Mouse (Mus musculus) stomach, postnatal 0 days (tissue): Measurements from ENCODE around the gene Lgals3bp. TPM values are rescaled to one million over a fixed set of nuclear protein-coding genes. Genes with fewer than 3 reads are reported as not detected.
A peak's percentile ranks its signal among the peaks of the same experiment; 100 is the strongest.

Source experiments
- ATAC-seq: fragments of 200-750 bp; cut with Nextera tagmentation; 2 replicates; pipeline ENCODE4 v1.8.0; 2017; ENCODE audit not compliant: low FRiP score, low TSS enrichment
- DNase-seq: peaks from one replicate; pipeline ENCODE4 v3.0.0-alpha.2; 2016; ENCODE audit warnings: low spot score
- H3K27ac ChIP-seq: fragments of 300-500 bp; sonication (generic); replicated peaks from 2 replicates; pipeline ENCODE4 v1.5.1; 2014; ENCODE audit warnings: mild to moderate bottlenecking, control low read depth
- H3K27me3 ChIP-seq: fragments of 300-500 bp; sonication (generic); 2 replicates; pipeline ENCODE4 v1.6.1; 2014; ENCODE audit warnings: low read length; ENCODE audit not compliant: control insufficient read depth, insufficient read depth
- H3K36me3 ChIP-seq: fragments of 300-500 bp; sonication (generic); 2 replicates; pipeline ENCODE4 v1.6.1; 2014; ENCODE audit warnings: low read length, mixed read lengths; ENCODE audit not compliant: control insufficient read depth, insufficient read depth
- H3K4me1 ChIP-seq: fragments of 300-500 bp; sonication (generic); replicated peaks from 2 replicates; pipeline ENCODE4 v1.6.1; 2014; ENCODE audit warnings: antibody characterized with exemption; ENCODE audit not compliant: control insufficient read depth, insufficient read depth
- H3K4me2 ChIP-seq: fragments of 300-500 bp; sonication (generic); replicated peaks from 2 replicates; pipeline ENCODE4 v1.6.1; 2014; ENCODE audit warnings: low read depth, mild to moderate bottlenecking, control low read depth, moderate library complexity
- H3K4me3 ChIP-seq: fragments of 300-500 bp; sonication (generic); 2 replicates; pipeline ENCODE4 v1.5.1; 2014; ENCODE audit warnings: low read depth, low read length, control low read depth
- H3K9ac ChIP-seq: fragments of 300-500 bp; sonication (generic); 2 replicates; pipeline ENCODE4 v1.6.1; 2014; ENCODE audit warnings: mild to moderate bottlenecking, low read length, control low read depth, mixed read lengths
- H3K9me3 ChIP-seq: fragments of 300-500 bp; sonication (generic); 2 replicates; pipeline ENCODE4 v1.6.1; 2016; ENCODE audit warnings: low read length; ENCODE audit not compliant: control insufficient read depth
- CTCF ChIP-seq: IDR thresholded peaks from 2 replicates; pipeline ENCODE4 v1.5.1; 2016; ENCODE audit warnings: antibody characterized with exemption, low read depth, mild to moderate bottlenecking, moderate library complexity
- EP300 ChIP-seq: optimal IDR thresholded peaks from 2 replicates; pipeline ENCODE3; 2016; ENCODE audit warnings: antibody characterized with exemption
- WGBS: fragments of 180-500 bp; shearing (Covaris S2); extraction: QIAGEN DNeasy Blood & Tissue Kit; methylation state at CpG from one replicate; pipeline ENCODE4 v1.1.7; 2014; 5-methylcytosine and 5-hydroxymethylcytosine counted together
- polyA plus RNA-seq: library from polyadenylated mRNA; unstranded; fragments of >200 nt; fragmentation: Nextera tagmentation; extraction: Ambion mirVana; gene quantifications from 2 replicates; pipeline ENCODE4 v1.2.1, GENCODE M21; 2015

Gene Lgals3bp
- polyA plus RNA-seq, 1 experiment from 2014 or later: 142 TPM

GRCm38 (mm10) chr11:118347391-118347790, 54.5 kb downstream of the Lgals3bp start:
- WGBS: 62% methylated on average over 2 of the region's 2 CpGs
- ATAC-seq (no peak), DNase-seq (no peak)
- Histone ChIP-seq H3K27ac (0 out of 2 replicates have a peak overlapping the region, but pooled peaks have one; percentile 18), H3K27me3 (no peaks in the 10 kb centered on the region), H3K9ac (no peak overlapping the region), H3K4me3 (no peak overlapping the region), H3K36me3 (no peaks in the 10 kb centered on the region), H3K4me2 (no peak overlapping the region), H3K9me3 (no peaks in the 10 kb centered on the region), H3K4me1 (peaks cover 4% of the 10 kb centered on the region)
- TF ChIP-seq EP300: no peak
- TF ChIP-seq CTCF: no peak

GRCm38 (mm10) chr11:118346395-118347096, 55.3 kb downstream of the Lgals3bp start:
- H3K4me1 ChIP-seq: peaks cover 4% of the 10 kb centered on the region
- H3K4me3 ChIP-seq: no peak overlapping the region
- ATAC-seq (no peak), DNase-seq (no peak)
- 0 out of 2 replicates have a peak overlapping the region, but pooled peaks have one; percentile 24 for H3K27ac ChIP-seq
- H3K27me3 ChIP-seq: no peaks in the 10 kb centered on the region
- no peak overlapping the region for H3K9ac ChIP-seq
- H3K4me2 ChIP-seq: no peak overlapping the region
- TF ChIP-seq EP300 (no peak), CTCF (peak; percentile 54)
- no peaks in the 10 kb centered on the region for H3K9me3 ChIP-seq
- 69% methylated on average over 8 of the region's 8 CpGs for WGBS
- no peaks in the 10 kb centered on the region for H3K36me3 ChIP-seq

- Histone ChIP-seq H3K4me1 (peaks cover 4% of the 10 kb centered on the region), H3K4me2 (no peak overlapping the region), H3K4me3 (no peak overlapping the region), H3K9me3 (no peaks in the 10 kb centered on the region), H3K36me3 (no peaks in the 10 kb centered on the region), H3K27me3 (no peaks in the 10 kb centered on the region), H3K27ac (no peak overlapping the region), H3K9ac (no peak overlapping the region)
- 55% methylated on average over 4 of the region's 4 CpGs for WGBS
- DNase-seq: peak; percentile 27
- ATAC-seq: peak; percentile 28; the same call in 1 of the 2 replicates
- TF ChIP-seq CTCF: no peak
- no peak for TF ChIP-seq EP300
Observed at GRCm38 (mm10) chr11:118345693-118346092, 56.2 kb downstream of the Lgals3bp start.

- WGBS: 80% methylated on average over 2 of the region's 2 CpGs
- DNase-seq: no peak
- Histone ChIP-seq H3K4me2 (no peak overlapping the region), H3K9ac (no peak overlapping the region), H3K27me3 (no peaks in the 10 kb centered on the region), H3K4me1 (no peaks in the 10 kb centered on the region; the same call in none of the 2 replicates), H3K36me3 (no peaks in the 10 kb centered on the region), H3K4me3 (no peak overlapping the region), H3K27ac (no peak overlapping the region), H3K9me3 (no peaks in the 10 kb centered on the region)
- TF ChIP-seq CTCF (no peak), EP300 (no peak)
- no peak for ATAC-seq
Observed at GRCm38 (mm10) chr11:118343629-118344028, 58.3 kb downstream of the Lgals3bp start.

Other genes starting within 250 kb of the Lgals3bp start
- 13.1 and 13.3 TPM in 2 replicates for gene Cyth1, start 153.5 kb downstream of the Lgals3bp start, polyA plus RNA-seq
- 8.1 and 8.9 TPM in 2 replicates for gene Usp36, start 111.8 kb downstream of the Lgals3bp start, polyA plus RNA-seq
- 0.51 and 0.53 TPM in 2 replicates for gene Cep295nl, start 59.6 kb downstream of the Lgals3bp start, polyA plus RNA-seq
- gene Timp2, start 46.4 kb downstream of the Lgals3bp start, polyA plus RNA-seq: 72.7 and 77.2 TPM in 2 replicates
- 32.3 and 33.9 TPM in 2 replicates for gene Cant1, start 17.0 kb upstream of the Lgals3bp start, polyA plus RNA-seq
- gene C1qtnf1, start 26.1 kb upstream of the Lgals3bp start, polyA plus RNA-seq: 9.0 and 11.0 TPM in 2 replicates
- 12.6 and 13.7 TPM in 2 replicates for gene Engase, start 74.7 kb upstream of the Lgals3bp start, polyA plus RNA-seq